Mouse (Mus musculus) ES-E14 (cell line): ENCODE results near the gene Gadd45b. TPM values are rescaled to one million over a fixed set of nuclear protein-coding genes. Genes with fewer than 3 reads are reported as not detected.

Experiments used
- DNase-seq: peaks from one replicate; pipeline ENCODE4 v3.0.0-alpha.2; 2013; ENCODE audit warnings: low read depth, low spot score
- H3K27ac ChIP-seq: 2 replicates; pipeline ENCODE4 v1.5.1; 2012; ENCODE audit warnings: low read depth, mild to moderate bottlenecking, low read length, moderate library complexity, mixed read lengths; ENCODE audit not compliant: poor library complexity, insufficient read depth, severe bottlenecking
- H3K36me3 ChIP-seq: 2 replicates; pipeline ENCODE4 v1.6.1; 2012; ENCODE audit warnings: mild to moderate bottlenecking, low read length, moderate library complexity, mixed read lengths; ENCODE audit not compliant: control insufficient read depth, poor library complexity, insufficient read depth, severe bottlenecking
- H3K4me1 ChIP-seq, 2 experiments: fragments of 150-350 bp in 1 of 2; sonication (generic) in 1 of 2; 2 replicates each; pipeline ENCODE4 v1.6.1; 2012; ENCODE audit warnings: low read length in 2 of 2, mild to moderate bottlenecking in 1 of 2, mixed read lengths in 1 of 2; ENCODE audit not compliant: control insufficient read depth in 2 of 2, insufficient read depth in 2 of 2, poor library complexity in 1 of 2
- H3K4me3 ChIP-seq, 2 experiments: fragments of 150-350 bp in 1 of 2; sonication (generic) in 1 of 2; 2 replicates each; pipeline ENCODE4 v1.5.1; 2012; ENCODE audit warnings: low read length in 2 of 2, low read depth in 1 of 2, mild to moderate bottlenecking in 1 of 2, mixed read lengths in 1 of 2; ENCODE audit not compliant: insufficient read depth in 1 of 2, poor library complexity in 1 of 2, severe bottlenecking in 1 of 2
- H3K9ac ChIP-seq: 2 replicates; pipeline ENCODE4 v1.6.1; 2012; ENCODE audit warnings: low read depth, mild to moderate bottlenecking, low read length, mixed read lengths; ENCODE audit not compliant: poor library complexity, insufficient read depth, severe bottlenecking
- H3K9me3 ChIP-seq: fragments of 150-350 bp; sonication (generic); 2 replicates; pipeline ENCODE4 v1.6.1; 2012; ENCODE audit warnings: low read depth, mild to moderate bottlenecking, low read length; ENCODE audit not compliant: control insufficient read depth, insufficient read depth
- CHD2 ChIP-seq: IDR thresholded peaks from 2 replicates; pipeline ENCODE4 v1.6.1; 2014; ENCODE audit warnings: mild to moderate bottlenecking, low read depth, low read length, inconsistent platforms
- HCFC1 ChIP-seq: IDR thresholded peaks from 2 replicates; pipeline ENCODE4 v1.6.1; 2012; ENCODE audit warnings: low read length, inconsistent platforms, borderline replicate concordance; ENCODE audit not compliant: insufficient read depth
- MAFK ChIP-seq: IDR thresholded peaks from 2 replicates; pipeline ENCODE4 v1.6.1; 2014; ENCODE audit warnings: mild to moderate bottlenecking, low read depth, low read length, inconsistent platforms; ENCODE audit not compliant: insufficient read depth
- ZC3H11A ChIP-seq: IDR thresholded peaks from 2 replicates; pipeline ENCODE4 v1.6.1; 2012; ENCODE audit warnings: low read depth, mild to moderate bottlenecking, inconsistent platforms, low read length, borderline replicate concordance
- ZNF384 ChIP-seq: IDR thresholded peaks from 2 replicates; pipeline ENCODE4 v1.6.1; 2012; ENCODE audit warnings: low read depth, low read length, inconsistent platforms
- in situ Hi-C, 2 experiments: fragments of 600-800 bp; cut with MboI; formaldehyde crosslinking; loops; one replicate each; pipeline ENCODE4 v1.15.1; 2025; ENCODE audit warnings: low sequenced_read_pairs in 2 of 2, inconsistent platforms in 1 of 2; ENCODE audit not compliant: unreplicated experiment in 2 of 2
- total RNA-seq: library from RNA; depleted of rRNA; stranded (reverse); fragments of 300-350 nt; gene quantifications from 2 replicates; pipeline ENCODE4 v1.2.3, GENCODE M21; 2012

Gadd45b gene
- total RNA-seq, 1 experiment: 36.0 TPM

- TF ChIP-seq HCFC1 (no peak), ZC3H11A (no peak), ZNF384 (no peak)
- in situ Hi-C loops: loop anchor here in 1 of 2 experiments (5.0 kb wide), 1 partner anchor 110 kb away; no protein-coding TSS in a partner anchor
- H3K27ac ChIP-seq: no peak overlapping the region
Measured at GRCm38 (mm10) chr10:80887181-80887580, 42.7 kb upstream of the Gadd45b start.

GRCm38 (mm10) chr10:80895100-80895499, 34.8 kb upstream of the Gadd45b start:
- no peaks in the 10 kb centered on the region for H3K9me3 ChIP-seq
- no peak overlapping the region for H3K9ac ChIP-seq
- no peak for TF ChIP-seq ZC3H11A
- no peak for TF ChIP-seq MAFK
- no peak for TF ChIP-seq HCFC1
- no peak for TF ChIP-seq ZNF384
- no peak for TF ChIP-seq CHD2
- DNase-seq: no peak
- no peak overlapping the region for H3K27ac ChIP-seq
- peaks cover 14% of the 10 kb centered on the region for H3K36me3 ChIP-seq
- in situ Hi-C loops: no loop called here
- peaks cover 0 to 14% of the 10 kb centered on the region in 2 experiments; a peak in 1 of 4 replicates for H3K4me1 ChIP-seq
- H3K4me3 ChIP-seq: no peak overlapping the region

More at GRCm38 (mm10) chr10:80887181-80887580, 42.7 kb upstream of the Gadd45b start:
- H3K4me3 ChIP-seq: no peak overlapping the region
- no peak for DNase-seq
- peaks cover 0 to 4% of the 10 kb centered on the region in 2 experiments; a peak in 1 of 4 replicates for H3K4me1 ChIP-seq
- H3K9ac ChIP-seq: no peak overlapping the region
- no peaks in the 10 kb centered on the region for H3K9me3 ChIP-seq
- no peaks in the 10 kb centered on the region for H3K36me3 ChIP-seq

GRCm38 (mm10) chr10:80895697-80896096, 34.2 kb upstream of the Gadd45b start:
- Histone ChIP-seq H3K9ac (no peak overlapping the region), H3K36me3 (peaks cover 14% of the 10 kb centered on the region), H3K27ac (no peak overlapping the region), H3K4me1 (peaks cover 0 to 14% of the 10 kb centered on the region in 2 experiments; a peak in 1 of 4 replicates), H3K4me3 (no peak overlapping the region), H3K9me3 (no peaks in the 10 kb centered on the region)
- DNase-seq: no peak
- in situ Hi-C loops: no loop called here
- no peak for TF ChIP-seq CHD2
- no peak for TF ChIP-seq MAFK
- no peak for TF ChIP-seq ZNF384

GRCm38 (mm10) chr10:80896581-80897485, 33.0 kb upstream of the Gadd45b start:
- no peak overlapping the region for H3K9ac ChIP-seq
- TF ChIP-seq HCFC1: no peak
- no peak for TF ChIP-seq ZC3H11A
- no peak for TF ChIP-seq MAFK
- no peak for TF ChIP-seq ZNF384

More at GRCm38 (mm10) chr10:80896581-80897485, 33.0 kb upstream of the Gadd45b start:
- no peak for DNase-seq
- Histone ChIP-seq H3K9me3 (no peaks in the 10 kb centered on the region), H3K4me1 (peaks cover 0 to 14% of the 10 kb centered on the region in 2 experiments; a peak in 1 of 4 replicates), H3K4me3 (no peak overlapping the region; a peak in 1 of 4 replicates), H3K36me3 (peaks cover 14% of the 10 kb centered on the region), H3K27ac (no peak overlapping the region)
- in situ Hi-C loops: no loop called here
